Mouse (Mus musculus) E14TG2a.4 (cell line): ENCODE data around the gene Nod1.

Experiments
- CTCF ChIP-seq: conservative IDR thresholded peaks from 2 replicates; pipeline ENCODE4 v1.5.1; 2014; ENCODE audit warnings: low read length
- NANOG ChIP-seq: IDR thresholded peaks from 2 replicates; pipeline ENCODE4 v1.6.1; 2014; ENCODE audit warnings: borderline replicate concordance, low read length, mixed read lengths
- POU5F1 ChIP-seq: IDR thresholded peaks from 2 replicates; pipeline ENCODE4 v1.6.1; 2014; ENCODE audit warnings: low read length, borderline replicate concordance

DNA sequence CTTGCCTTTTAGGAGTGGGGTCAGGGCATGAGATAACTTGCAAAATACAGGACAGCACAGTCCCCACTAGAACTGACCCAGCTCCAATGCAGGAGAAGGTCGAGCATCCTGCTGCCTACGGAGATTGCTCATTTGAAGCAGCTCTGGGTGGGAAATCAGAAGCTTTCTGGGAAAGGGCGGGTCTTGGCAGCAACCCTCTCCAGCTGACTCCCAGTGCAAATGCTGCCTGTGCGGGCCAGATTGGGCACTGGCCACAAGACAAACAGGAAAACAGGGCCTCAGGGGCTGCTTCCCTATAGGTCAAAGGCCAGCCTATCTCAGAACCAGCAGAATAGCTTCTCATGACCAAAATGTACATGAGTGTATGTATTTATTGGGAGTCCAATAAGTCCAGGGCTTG lies 32.8 kb downstream of the Nod1 start:
- TF ChIP-seq CTCF (no peak), NANOG (no peak), POU5F1 (no peak)
